8 mouse cellular contexts compared by ENCODE assay signal in the genomic region with DNA sequence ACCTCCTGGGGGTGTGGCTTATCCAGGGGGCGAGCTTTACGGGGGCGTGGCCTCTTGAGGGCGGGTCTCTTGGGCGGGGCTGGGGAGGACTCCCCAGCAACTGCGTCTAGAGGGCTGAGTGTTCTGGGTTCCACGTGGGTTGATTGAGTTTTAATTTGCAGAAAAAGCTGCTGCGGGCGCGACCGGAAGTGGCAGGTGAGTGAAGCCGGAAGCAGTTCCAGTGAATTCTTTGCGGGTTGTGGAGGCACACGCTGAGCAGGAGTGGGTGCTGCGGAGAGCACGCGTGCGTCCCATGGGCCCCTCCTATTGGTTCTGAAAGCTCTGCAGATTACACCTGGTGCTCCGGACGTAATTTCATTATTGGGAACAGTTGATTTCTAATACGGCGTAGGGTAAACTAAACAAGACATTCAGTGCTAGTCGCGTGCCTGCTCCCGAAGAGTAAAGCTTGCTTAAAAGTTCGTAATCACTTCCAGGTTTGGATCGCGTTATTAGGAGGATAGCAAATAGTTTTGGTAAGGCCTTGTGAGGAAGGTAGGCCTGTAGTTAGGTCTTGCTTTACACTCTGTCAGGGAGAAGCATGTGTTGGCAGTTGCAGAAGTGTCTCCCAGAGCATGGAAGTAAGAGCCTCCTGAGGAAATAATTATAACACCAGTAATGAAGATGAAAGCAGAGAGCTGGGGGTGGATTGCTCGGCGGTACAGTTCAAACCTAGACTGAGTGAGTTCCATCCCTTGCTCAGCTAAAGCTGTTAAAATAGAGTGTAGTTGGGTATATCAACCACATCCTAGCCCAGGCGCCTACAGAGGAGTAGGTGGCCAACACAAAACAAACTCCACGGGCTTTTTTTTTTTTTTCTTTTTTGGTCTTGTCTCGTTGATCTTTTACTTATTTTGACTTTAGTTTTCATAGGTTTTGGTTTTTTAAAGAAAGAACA. TPM values are rescaled to one million over a fixed set of nuclear protein-coding genes. Genes with fewer than 3 reads are reported as not detected.
DNase-seq lines count a peak whose midpoint lies in the region; ATAC-seq and TF ChIP-seq lines count a peak whose summit lies in the region.

No protein-coding gene starts in this region.

- peak; percentile 98 for ATAC-seq in forebrain, postnatal 0 days
- ATAC-seq in lung, embryonic 15.5 days (ENCODE audit: borderline replicate concordance, extremely low read depth, low FRiP score, low TSS enrichment), result peak; percentile 93

- H3K36me3 ChIP-seq in forebrain, postnatal 0 days (ENCODE audit: insufficient read depth), result peaks cover 21% of the 10 kb centered on the region
- peaks cover 24% of the 10 kb centered on the region for H3K36me3 ChIP-seq in lung, embryonic 15.5 days
- H3K36me3 ChIP-seq in thymus, adult 2 months (ENCODE audit: control insufficient read depth, insufficient read depth, low read length), result peaks cover 4% of the 10 kb centered on the region

- DNase-seq in Muller cell, postnatal 12 days (ENCODE audit: inconsistent ontology term), result peak; percentile 94
- peak; percentile 70 for DNase-seq in cerebellum, adult 8-10 months
- peak; percentile 87 for DNase-seq in forebrain, postnatal 0 days
- DNase-seq in heart, postnatal 4 days, result peak; percentile 83
- peak; percentile 45 for DNase-seq in layer of hippocampus, adult 9-10 months (ENCODE audit: low spot score)
- DNase-seq in ovary, adult 18-20 months (ENCODE audit: low spot score), result peak; percentile 77
- peak; percentile 82 for DNase-seq in thymus, adult 2 months

- H3K9me3 ChIP-seq in forebrain, postnatal 0 days (ENCODE audit: low read length), result no peaks in the 10 kb centered on the region
- H3K9me3 ChIP-seq in lung, embryonic 15.5 days, result no peaks in the 10 kb centered on the region

- WGBS in forebrain, postnatal 0 days, result 7% methylated on average over 33 of the region's 33 CpGs
- 5% methylated on average over 33 of the region's 33 CpGs for WGBS in lung, embryonic 15.5 days
- under 1% methylated on average over 33 of the region's 33 CpGs for WGBS in thymus, adult 2 months

- H3K4me2 ChIP-seq in forebrain, postnatal 0 days (ENCODE audit: low read depth), result peak overlapping the region; percentile 58
- peak overlapping the region; percentile 77 for H3K4me2 ChIP-seq in lung, embryonic 15.5 days

- peak overlapping the region; percentile 46 for H3K4me3 ChIP-seq in forebrain, postnatal 0 days (ENCODE audit: low read depth, low read length)
- H3K4me3 ChIP-seq in lung, embryonic 15.5 days, result peak overlapping the region; percentile 67
- H3K4me3 ChIP-seq in thymus, adult 2 months (ENCODE audit: control insufficient read depth, insufficient read depth, low read length), result peak overlapping the region; percentile 77

- peaks cover 7% of the 10 kb centered on the region; the same call in 1 of the 2 replicates for H3K4me1 ChIP-seq in forebrain, postnatal 0 days (ENCODE audit: insufficient read depth)
- H3K4me1 ChIP-seq in lung, embryonic 15.5 days, result peaks cover 10% of the 10 kb centered on the region; the same call in 1 of the 2 replicates
- H3K4me1 ChIP-seq in thymus, adult 2 months (replicated peaks; ENCODE audit: control insufficient read depth, insufficient read depth, low read length), result peaks cover 3% of the 10 kb centered on the region

- peak overlapping the region; percentile 45 for H3K9ac ChIP-seq in forebrain, postnatal 0 days
- peak overlapping the region; percentile 32 for H3K9ac ChIP-seq in lung, embryonic 15.5 days

- no peak for TF ChIP-seq POLR2A in thymus, adult 2 months (IDR thresholded peaks at IDR 0.05; ENCODE audit: control insufficient read depth, extremely low read depth, insufficient read depth, low read length, poor library complexity)

- peak overlapping the region; percentile 78 for H3K27ac ChIP-seq in forebrain, postnatal 0 days (ENCODE audit: low read depth, low read length)
- peak overlapping the region; percentile 90 for H3K27ac ChIP-seq in lung, embryonic 15.5 days
- peak overlapping the region; percentile 48 for H3K27ac ChIP-seq in thymus, adult 2 months (ENCODE audit: control insufficient read depth, insufficient read depth, low read length)

- peaks cover 3% of the 10 kb centered on the region; the same call in 1 of the 2 replicates for H3K27me3 ChIP-seq in forebrain, postnatal 0 days (ENCODE audit: insufficient read depth, low read length)
- 0 out of 2 replicates have a peak, but pooled peaks cover 4% of the 10 kb centered on the region for H3K27me3 ChIP-seq in lung, embryonic 15.5 days
- no peaks in the 10 kb centered on the region for H3K27me3 ChIP-seq in thymus, adult 2 months (ENCODE audit: control insufficient read depth, insufficient read depth, low read length)

- no peak; the same call in 1 of the 2 replicates for TF ChIP-seq CTCF in forebrain, postnatal 0 days (IDR thresholded peaks at IDR 0.05; ENCODE audit: low read depth)
- no peak for TF ChIP-seq CTCF in thymus, adult 2 months (IDR thresholded peaks at IDR 0.05; ENCODE audit: borderline replicate concordance, control insufficient read depth, extremely low read depth, insufficient read depth, low read length, poor library complexity)

RNA-seq across cellular contexts. Expression of gene Lipt1, which starts 0.9 kb away (rescaled TPM):
- 8.1 and 10.8 TPM in 2 replicates for total RNA-seq in forebrain, postnatal 0 days (2014; rRNA removed)
- 5.7 TPM in 2 replicates for polyA plus RNA-seq in forebrain, postnatal 0 days (2015; fragmentation: Nextera tagmentation; extraction: Ambion mirVana)
- 1 to 10 TPM; 7.3 to 8.6 TPM for total RNA-seq in heart, postnatal 4 days (2021)
- 7.8 and 8.3 TPM in 2 replicates for polyA plus RNA-seq in lung, embryonic 15.5 days (2015; fragmentation: Nextera tagmentation; extraction: Ambion mirVana)
- 1.3 and 1.6 TPM in 2 replicates for polyA plus RNA-seq in thymus, adult 2 months (2012; rRNA removed)

RNA-seq across cellular contexts. Expression of gene Tsga10, which starts 6.2 kb away (rescaled TPM):
- total RNA-seq in forebrain, postnatal 0 days (2014; rRNA removed), result 14.8 and 15.9 TPM in 2 replicates
- 10.2 and 10.3 TPM in 2 replicates for polyA plus RNA-seq in forebrain, postnatal 0 days (2015; fragmentation: Nextera tagmentation; extraction: Ambion mirVana)
- 1 to 10 TPM; 4.1 to 4.2 TPM for total RNA-seq in heart, postnatal 4 days (2021)
- polyA plus RNA-seq in lung, embryonic 15.5 days (2015; fragmentation: Nextera tagmentation; extraction: Ambion mirVana), result 7.4 and 7.7 TPM in 2 replicates
- 0.97 and 0.99 TPM in 2 replicates for polyA plus RNA-seq in thymus, adult 2 months (2012; rRNA removed)

RNA-seq across cellular contexts. Expression of gene Mitd1, which starts 17.8 kb away (rescaled TPM):
- 9.7 and 11.9 TPM in 2 replicates for total RNA-seq in forebrain, postnatal 0 days (2014; rRNA removed)
- 8.1 and 9.5 TPM in 2 replicates for polyA plus RNA-seq in forebrain, postnatal 0 days (2015; fragmentation: Nextera tagmentation; extraction: Ambion mirVana)
- 1 to 10 TPM; 5.8 to 7.9 TPM for total RNA-seq in heart, postnatal 4 days (2021)
- polyA plus RNA-seq in lung, embryonic 15.5 days (2015; fragmentation: Nextera tagmentation; extraction: Ambion mirVana), result 23.7 and 28.3 TPM in 2 replicates
- polyA plus RNA-seq in thymus, adult 2 months (2012; rRNA removed), result 13.7 and 20.0 TPM in 2 replicates

RNA-seq across cellular contexts. Expression of gene Mrpl30, which starts 17.9 kb away (rescaled TPM):
- 105 and 153 TPM in 2 replicates for total RNA-seq in forebrain, postnatal 0 days (2014; rRNA removed)
- 291 and 359 TPM in 2 replicates for polyA plus RNA-seq in forebrain, postnatal 0 days (2015; fragmentation: Nextera tagmentation; extraction: Ambion mirVana)
- 100 to 1,000 TPM; 283 to 286 TPM for total RNA-seq in heart, postnatal 4 days (2021)
- polyA plus RNA-seq in lung, embryonic 15.5 days (2015; fragmentation: Nextera tagmentation; extraction: Ambion mirVana), result 212 and 218 TPM in 2 replicates
- 47.2 and 56.4 TPM in 2 replicates for polyA plus RNA-seq in thymus, adult 2 months (2012; rRNA removed)

RNA-seq across cellular contexts. Expression of gene Lyg2, which starts 43.9 kb away (rescaled TPM):
- 0.05 TPM in 1 of 2 replicates, not detected in the other for total RNA-seq in forebrain, postnatal 0 days (2014; rRNA removed)
- not detected in 2 replicates for polyA plus RNA-seq in forebrain, postnatal 0 days (2015; fragmentation: Nextera tagmentation; extraction: Ambion mirVana)
- total RNA-seq in heart, postnatal 4 days (2021), result not detected
- polyA plus RNA-seq in lung, embryonic 15.5 days (2015; fragmentation: Nextera tagmentation; extraction: Ambion mirVana), result not detected in 2 replicates
- polyA plus RNA-seq in thymus, adult 2 months (2012; rRNA removed), result 0.04 and 0.13 TPM in 2 replicates

Comparison
In these comparisons a context has a peak if more than half of its experiments do, and no peak if none do; other contexts are left out.
1. Peak in every context shown above with its lines: DNase-seq, ATAC-seq, H3K4me3 ChIP-seq and H3K27ac ChIP-seq.